Mouse (Mus musculus) lung, adult 2 months (tissue): Measurements from ENCODE around the gene Cfap299. TPM values are rescaled to one million over a fixed set of nuclear protein-coding genes. Genes with fewer than 3 reads are reported as not detected.
A peak's percentile ranks its signal among the peaks of the same experiment; 100 is the strongest.

Source experiments
- DNase-seq: peaks from one replicate; pipeline ENCODE4 v3.0.0; 2022
- H3K4me1 ChIP-seq: fragments of 200-500 bp; 2 replicates; pipeline ENCODE4 v1.6.1; 2011; ENCODE audit warnings: low read length; ENCODE audit not compliant: control insufficient read depth, insufficient read depth
- H3K4me3 ChIP-seq: fragments of 200-500 bp; replicated peaks from 2 replicates; pipeline ENCODE3; 2011; ENCODE audit warnings: low read depth, mild to moderate bottlenecking, control low read depth, low read length; ENCODE audit errors: extremely low read depth
- CTCF ChIP-seq: fragments of 200-500 bp; IDR thresholded peaks from 2 replicates; pipeline ENCODE4 v1.5.1; 2011; ENCODE audit warnings: mild to moderate bottlenecking, low read length, control low read depth; ENCODE audit not compliant: insufficient read depth
- POLR2A ChIP-seq: fragments of 200-500 bp; IDR thresholded peaks from 2 replicates; pipeline ENCODE4 v1.6.1; 2011; ENCODE audit warnings: low read depth, mild to moderate bottlenecking, control low read depth, low read length, borderline replicate concordance; ENCODE audit errors: extremely low read depth
- WGBS: fragments of 180-500 bp; shearing (Covaris S2); methylation state at CpG from one replicate; pipeline ENCODE4 v1.1.7; 2018; 5-methylcytosine and 5-hydroxymethylcytosine counted together
- polyA plus RNA-seq: library from polyadenylated mRNA; depleted of rRNA; stranded (reverse); fragments of >200 nt; gene quantifications from 2 replicates; pipeline ENCODE4 v1.2.3, GENCODE M21; 2012

Gene Cfap299
- polyA plus RNA-seq, 1 experiment, result 1.7 TPM

DNA sequence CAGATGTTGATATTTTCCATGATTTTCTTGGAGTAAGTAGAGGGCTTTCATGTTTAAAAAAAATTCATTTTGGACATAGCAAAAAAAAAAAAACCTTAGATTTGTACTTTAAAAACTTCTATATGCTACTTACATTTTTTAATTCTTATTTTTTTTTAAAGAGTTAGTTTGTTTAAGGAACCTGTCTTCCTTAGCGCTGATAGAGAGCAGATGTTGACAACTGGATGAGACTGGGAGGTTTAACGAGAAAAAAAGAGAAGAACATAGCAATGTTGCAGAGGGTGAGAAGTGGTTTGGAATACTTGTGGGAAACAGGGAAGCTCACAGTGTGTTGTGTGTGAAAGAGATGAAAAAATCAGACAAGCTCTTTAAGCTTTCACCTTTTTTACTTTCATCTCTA, 191.0 kb downstream of the Cfap299 start:
- TF ChIP-seq POLR2A (no peak), CTCF (no peak)
- Histone ChIP-seq H3K4me1 (no peaks in the 10 kb centered on the region), H3K4me3 (no peak overlapping the region)
- 58% methylated on average over 2 of the region's 2 CpGs for WGBS
- no peak for DNase-seq

DNA sequence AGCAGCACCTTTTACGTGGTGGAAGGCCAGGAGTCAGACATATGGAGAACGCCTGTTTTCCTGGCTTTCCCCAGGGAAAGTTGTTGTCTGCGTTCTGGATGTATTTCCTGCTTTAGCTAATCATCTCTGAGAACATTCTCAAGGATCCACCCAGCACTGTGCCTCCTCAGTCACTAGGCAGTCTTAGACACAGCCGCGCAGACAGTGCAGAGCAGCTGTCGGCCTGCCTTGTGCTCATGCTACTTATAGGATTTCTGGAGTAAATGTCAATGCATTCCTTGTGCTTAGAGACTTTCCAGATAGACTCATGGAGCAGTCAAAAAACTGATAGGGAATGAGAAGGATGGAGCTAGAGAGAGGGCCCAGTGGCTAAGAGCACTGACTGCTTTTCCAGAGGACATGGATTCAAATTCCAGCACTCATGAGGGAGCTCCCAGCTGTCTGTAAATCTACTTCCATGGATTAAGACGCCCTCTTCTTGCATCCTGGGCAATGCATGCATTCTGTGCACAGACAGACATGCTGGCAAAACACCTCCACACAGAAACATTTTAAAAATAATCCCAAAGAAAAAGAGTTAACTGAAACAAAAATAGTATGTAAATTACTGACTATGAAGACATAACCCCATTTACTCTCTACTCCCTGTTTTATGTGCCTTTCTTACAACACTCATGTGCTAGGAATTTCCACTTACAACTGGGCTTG, 193.3 kb downstream of the Cfap299 start:
- no peak for DNase-seq
- Histone ChIP-seq H3K4me3 (no peak overlapping the region), H3K4me1 (no peaks in the 10 kb centered on the region)
- no peak for TF ChIP-seq CTCF
- TF ChIP-seq POLR2A, result no peak
- WGBS, result 89% methylated on average over 7 of the region's 7 CpGs

- no peak overlapping the region for H3K4me3 ChIP-seq
- no peak for DNase-seq
- H3K4me1 ChIP-seq, result no peaks in the 10 kb centered on the region
- 63% methylated on average over 7 of the region's 7 CpGs for WGBS
- TF ChIP-seq CTCF (no peak), POLR2A (no peak)
Measured at GRCm38 (mm10) chr5:98523050-98523449, 193.9 kb downstream of the Cfap299 start.

DNA sequence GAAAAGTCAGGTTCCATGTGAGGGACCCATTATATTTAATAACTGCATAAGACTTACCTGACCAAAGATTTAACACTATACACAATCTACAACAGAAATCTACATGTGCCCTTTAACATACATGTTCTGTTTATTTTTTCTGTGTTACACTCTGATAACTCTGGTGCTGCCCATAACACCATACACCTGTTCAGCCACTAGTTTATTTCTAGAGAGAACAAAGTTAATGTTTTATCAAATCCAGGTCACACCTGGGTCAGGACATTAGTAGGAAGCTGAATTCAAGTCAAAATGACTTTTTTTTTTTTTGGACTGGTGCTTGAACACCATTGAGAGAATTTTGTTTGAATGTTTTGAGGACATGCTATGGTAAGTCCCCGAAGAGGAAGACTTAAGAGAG, 194.7 kb downstream of the Cfap299 start:
- no peak for TF ChIP-seq CTCF
- no peak for TF ChIP-seq POLR2A
- no peaks in the 10 kb centered on the region for H3K4me1 ChIP-seq
- 75% methylated on average over 1 of the region's 1 CpGs for WGBS
- DNase-seq, result no peak
- H3K4me3 ChIP-seq, result no peak overlapping the region

DNA sequence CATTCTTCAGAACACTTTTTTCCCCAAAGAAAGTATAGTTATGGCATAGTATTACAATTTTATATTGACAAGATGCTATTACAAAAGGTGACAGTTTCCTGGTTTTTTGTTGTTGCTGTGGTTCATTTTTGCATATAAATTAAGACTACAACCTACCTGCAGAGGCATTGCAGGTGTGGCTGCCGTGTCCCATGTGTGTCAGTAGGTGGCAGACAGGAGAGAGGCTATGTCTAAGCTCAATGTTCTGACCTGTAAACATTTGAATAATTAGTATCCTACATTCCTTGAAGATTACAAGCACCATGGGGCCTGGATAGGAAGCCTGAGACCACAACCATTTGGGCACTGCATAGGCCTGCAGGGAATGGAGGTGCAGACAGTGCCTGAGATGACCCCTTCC, 212.2 kb downstream of the Cfap299 start:
- DNase-seq, result no peak
- Histone ChIP-seq H3K4me1 (no peaks in the 10 kb centered on the region), H3K4me3 (no peak overlapping the region)
- 82% methylated on average over 1 of the region's 1 CpGs for WGBS
- TF ChIP-seq CTCF (peak; percentile 36; the same call in 1 of the 2 replicates), POLR2A (no peak)

DNA sequence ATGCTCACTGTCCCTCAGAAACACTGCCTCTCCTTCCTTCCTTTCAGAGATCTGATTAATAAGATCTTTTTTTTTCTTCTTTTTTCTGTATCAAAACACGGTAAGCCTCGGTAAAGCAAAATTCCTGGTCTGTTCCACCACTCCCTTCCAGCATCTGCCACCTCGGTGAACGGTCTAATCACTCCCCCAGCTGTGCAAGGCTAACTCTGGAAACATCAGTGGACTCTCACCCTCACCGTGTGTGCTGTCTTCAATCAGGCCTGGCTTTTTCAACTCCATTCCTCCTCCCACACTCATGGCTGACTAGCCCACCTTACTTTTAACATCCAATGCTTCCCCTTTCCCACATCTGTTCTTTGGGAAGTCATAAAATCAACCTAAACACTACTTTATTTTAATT, 221.2 kb downstream of the Cfap299 start:
- Histone ChIP-seq H3K4me3 (no peak overlapping the region), H3K4me1 (no peaks in the 10 kb centered on the region; the same call in 1 of the 2 replicates)
- 55% methylated on average over 5 of the region's 5 CpGs for WGBS
- TF ChIP-seq CTCF (no peak), POLR2A (no peak)
- no peak for DNase-seq

DNA sequence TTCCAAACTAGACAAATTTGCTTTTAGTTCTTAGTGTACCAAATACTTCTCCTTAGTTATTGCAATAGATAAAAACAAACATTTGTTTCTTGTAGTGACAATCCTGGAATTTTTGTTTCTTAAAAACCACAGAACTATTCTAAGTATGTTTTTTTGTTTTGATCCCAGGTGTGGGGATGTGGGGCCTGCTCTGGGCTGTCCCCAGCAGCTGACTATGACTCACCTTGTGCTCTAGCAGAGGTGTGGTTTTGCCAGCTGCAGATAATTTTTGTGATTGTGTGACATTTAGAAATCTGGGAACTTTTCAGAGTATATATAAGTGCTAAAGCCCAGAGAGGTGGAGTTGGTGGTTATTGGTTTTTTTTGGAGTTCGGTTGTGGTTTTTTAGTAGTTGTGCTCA, 221.8 kb downstream of the Cfap299 start:
- no peak for TF ChIP-seq POLR2A
- Histone ChIP-seq H3K4me1 (no peaks in the 10 kb centered on the region; the same call in 1 of the 2 replicates), H3K4me3 (no peak overlapping the region)
- no peak for DNase-seq
- WGBS, result 87% methylated on average over 1 of the region's 1 CpGs

GRCm38 (mm10) chr5:98552395-98552794, 223.3 kb downstream of the Cfap299 start, which contains the start of gene Gm11111:
Gene Gm11111 (plus strand): TSS chr5:98552695.
- TF ChIP-seq POLR2A (no peak), CTCF (no peak)
- Histone ChIP-seq H3K4me1 (no peaks in the 10 kb centered on the region; the same call in 1 of the 2 replicates), H3K4me3 (no peak within 1 kb of the TSS)
- no peak for DNase-seq

GRCm38 (mm10) chr5:98552811-98553601, 223.9 kb downstream of the Cfap299 start:
- no peak for TF ChIP-seq CTCF
- TF ChIP-seq POLR2A, result no peak
- no peak for DNase-seq
- no peaks in the 10 kb centered on the region; the same call in 1 of the 2 replicates for H3K4me1 ChIP-seq
- WGBS, result 62% methylated on average over 7 of the region's 7 CpGs
- no peak overlapping the region for H3K4me3 ChIP-seq

DNA sequence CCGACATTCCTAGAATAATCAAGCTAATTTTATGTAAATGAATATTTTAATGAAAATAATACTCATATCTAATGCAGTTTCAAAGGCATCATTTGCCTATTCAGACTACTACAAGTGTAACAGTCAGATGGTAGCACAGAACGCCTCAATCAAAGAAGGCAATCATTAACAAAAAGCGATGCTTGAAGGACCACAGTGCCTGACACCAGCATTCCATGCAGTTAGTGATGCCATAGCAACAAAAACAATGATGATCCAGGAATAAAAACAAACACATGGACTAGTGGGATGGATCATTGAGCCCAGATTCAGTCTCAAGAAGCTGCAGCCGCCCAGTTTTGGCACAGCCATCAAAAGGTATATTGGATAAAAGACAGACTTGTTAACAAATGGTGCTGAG, 232.2 kb downstream of the Cfap299 start:
- no peaks in the 10 kb centered on the region for H3K4me1 ChIP-seq
- no peak overlapping the region for H3K4me3 ChIP-seq
- 80% methylated on average over 4 of the region's 4 CpGs for WGBS
- TF ChIP-seq CTCF (no peak), POLR2A (no peak)
- DNase-seq, result no peak
